Mouse (Mus musculus) lung, adult 18-20 months (tissue): ENCODE results near the gene Rc3h1.
A peak's percentile ranks its signal among the peaks of the same experiment; 100 is the strongest.
"Not testable (repeated sequence)": the region's sequence is repeated elsewhere in the genome, so short reads cannot be mapped to it uniquely, and the experiment has no call there.

Source experiments
- DNase-seq, 2 experiments: peaks; one replicate each; pipeline ENCODE4 v3.0.0; 2022; ENCODE audit warnings: mixed read lengths in 2 of 2

Gene Rc3h1

DNA sequence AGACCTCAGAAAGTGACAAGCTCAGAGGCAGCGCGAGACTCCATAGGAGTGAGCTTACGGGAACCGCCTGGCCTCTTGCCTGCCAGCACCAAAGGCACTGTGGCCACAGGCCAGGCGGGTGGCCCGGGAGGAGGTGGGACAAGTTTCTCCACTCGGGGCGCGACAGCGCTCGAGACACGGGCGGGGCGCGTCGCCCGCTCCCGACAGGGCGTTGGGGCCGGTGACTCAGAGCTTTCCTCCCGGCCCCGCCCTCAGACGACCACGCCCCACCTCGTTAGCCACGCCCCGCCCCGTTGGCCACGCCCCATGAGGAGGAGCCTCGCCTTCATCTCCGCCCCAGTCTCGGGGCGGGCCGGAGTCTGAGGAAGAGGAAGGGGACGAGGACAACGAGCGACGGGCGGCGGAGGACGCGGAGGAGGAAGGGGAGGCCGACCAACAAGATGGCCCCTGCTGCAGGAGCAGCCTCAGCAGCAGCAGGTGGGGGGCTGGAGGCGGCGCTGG, at the start of gene Rc3h1:
Gene Rc3h1, plus strand, starts transcription at position 362 of the 501 bp plus-strand sequence.
- DNase-seq = peak; percentile 96 to 97

- no peak for DNase-seq
Measured at GRCm38 (mm10) chr1:160858132-160858531, 48.1 kb upstream of the Rc3h1 start.

DNA sequence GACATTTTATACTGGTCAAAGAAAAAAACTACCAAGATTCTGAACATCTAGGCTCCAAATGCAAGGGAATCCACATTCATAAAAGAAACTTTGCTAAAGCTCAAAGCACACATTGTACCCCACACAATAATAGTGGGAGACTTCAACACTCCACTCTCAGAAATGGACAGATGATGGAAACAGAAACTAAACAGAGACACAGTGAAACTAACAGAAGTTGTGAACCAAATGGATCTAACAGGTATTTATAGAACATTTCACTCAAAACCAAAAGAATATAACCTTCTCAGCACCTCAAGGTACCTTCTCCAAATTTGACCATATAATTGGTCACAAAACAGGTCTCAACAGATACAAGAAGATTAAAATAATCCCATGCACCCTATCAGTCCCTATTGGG, 46.3 kb upstream of the Rc3h1 start:
- DNase-seq = not testable (repeated sequence)

GRCm38 (mm10) chr1:160861142-160861541, 45.1 kb upstream of the Rc3h1 start:
- DNase-seq = no peak

GRCm38 (mm10) chr1:160861632-160862031, 44.6 kb upstream of the Rc3h1 start:
- no peak for DNase-seq

GRCm38 (mm10) chr1:160863027-160863426, 43.2 kb upstream of the Rc3h1 start:
- DNase-seq = peak in 1 of 2 experiments; percentile 1

DNA sequence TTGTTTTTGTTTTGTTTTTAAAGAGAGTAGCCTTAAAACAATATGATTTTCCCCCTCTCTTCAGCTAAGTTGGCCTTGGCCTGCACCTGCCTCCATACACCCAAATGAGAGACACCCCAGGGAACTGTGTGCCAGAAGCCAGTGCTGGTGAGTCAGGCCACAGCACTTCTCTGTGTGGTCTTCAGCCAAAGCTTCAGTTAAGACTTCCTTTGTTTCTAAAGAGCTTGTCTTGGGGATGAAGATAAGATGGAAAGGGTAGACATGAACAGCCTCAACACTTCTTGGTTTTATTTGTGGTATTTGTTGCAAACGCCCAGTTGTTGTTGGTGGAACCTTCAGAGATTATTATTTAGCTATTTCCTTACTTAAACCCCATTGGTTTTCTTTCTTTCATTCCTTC, 31.5 kb upstream of the Rc3h1 start:
- no peak for DNase-seq

DNA sequence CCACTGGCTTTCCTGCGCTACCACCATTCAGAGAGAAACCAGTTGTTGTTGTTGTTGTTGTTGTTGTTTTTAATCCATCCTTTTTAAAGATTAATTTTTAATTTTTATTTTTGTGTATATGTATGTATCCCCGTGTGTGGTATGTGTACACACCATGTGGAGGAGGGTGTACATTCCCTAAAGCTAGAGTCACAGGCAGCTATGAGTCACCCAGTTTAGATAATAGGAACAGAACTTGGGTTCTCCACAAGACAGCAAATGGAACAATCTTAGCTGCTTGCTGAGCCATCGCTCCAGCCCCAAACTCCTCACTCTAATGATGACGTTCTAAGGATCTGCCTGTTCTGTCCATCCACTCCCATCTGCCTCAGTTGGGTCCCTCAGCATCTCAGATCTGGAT, 29.2 kb upstream of the Rc3h1 start:
- no peak for DNase-seq

DNA sequence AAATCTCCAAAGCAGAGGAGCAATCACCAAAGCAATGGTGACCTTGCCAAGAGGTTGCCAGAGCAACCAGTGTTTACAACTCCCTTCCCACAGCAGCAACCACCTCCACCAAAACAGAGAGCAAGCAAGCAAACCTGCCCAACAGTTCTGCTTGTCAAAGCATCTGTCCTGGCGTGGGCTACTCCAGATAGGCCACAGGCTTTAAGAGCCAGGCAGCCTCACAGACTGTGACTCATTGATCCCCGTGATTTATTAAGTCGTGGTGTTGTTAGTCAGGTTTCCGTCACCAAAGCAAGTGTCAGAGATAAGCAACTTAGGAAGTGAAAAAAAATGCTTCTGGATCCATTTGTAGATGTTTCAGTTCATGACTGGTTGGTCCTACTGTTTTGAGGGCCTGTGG, 27.7 kb upstream of the Rc3h1 start:
- DNase-seq = no peak

DNA sequence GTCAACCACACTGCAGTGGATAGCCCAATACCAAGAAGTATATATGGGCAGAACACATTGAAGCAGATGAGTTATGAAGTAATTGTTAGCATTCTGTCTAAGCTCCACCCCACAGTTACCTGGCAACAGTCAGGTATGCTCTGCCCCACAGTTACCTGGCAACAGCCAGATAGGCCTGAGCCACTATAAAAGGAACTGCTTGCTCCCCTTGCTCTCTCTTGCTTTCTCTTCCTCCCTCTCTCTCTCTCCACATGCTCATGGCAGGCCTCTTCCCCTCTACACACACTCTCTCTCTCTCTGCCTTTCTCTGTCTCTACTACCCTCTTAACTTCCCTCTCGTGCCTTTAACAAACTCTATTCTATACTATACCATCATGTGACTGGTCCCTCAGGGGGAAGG, 24.8 kb upstream of the Rc3h1 start:
- not testable (repeated sequence) for DNase-seq

DNA sequence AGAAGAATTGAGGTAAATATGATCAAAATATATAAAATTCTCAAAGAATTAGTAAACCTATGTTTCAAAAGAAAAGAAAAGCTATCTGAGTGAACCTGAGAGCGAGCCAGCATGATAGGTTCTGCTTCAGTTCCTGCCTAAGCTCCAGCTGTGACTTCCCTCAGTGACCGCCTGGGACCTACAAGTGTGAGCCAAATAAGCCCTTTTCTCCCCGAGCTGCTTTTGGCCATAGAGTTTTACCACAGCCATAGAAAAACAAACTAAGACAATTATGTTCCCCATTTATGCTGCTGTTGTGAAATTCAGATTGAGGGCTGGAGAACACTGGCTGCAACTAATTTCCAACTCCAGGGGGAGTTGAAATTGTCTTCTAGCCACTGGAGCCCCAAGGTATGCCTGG, 24.2 kb upstream of the Rc3h1 start:
- DNase-seq = no peak

- no peak for DNase-seq
Measured at GRCm38 (mm10) chr1:160884273-160884672, 21.9 kb upstream of the Rc3h1 start.

- DNase-seq = no peak
Measured at GRCm38 (mm10) chr1:160884993-160885392, 21.2 kb upstream of the Rc3h1 start.

GRCm38 (mm10) chr1:160899701-160900100, 6.5 kb upstream of the Rc3h1 start:
- no peak for DNase-seq

- DNase-seq = peak in 1 of 2 experiments; percentile 22
Measured at GRCm38 (mm10) chr1:160904047-160904446, 2.2 kb upstream of the Rc3h1 start.

DNA sequence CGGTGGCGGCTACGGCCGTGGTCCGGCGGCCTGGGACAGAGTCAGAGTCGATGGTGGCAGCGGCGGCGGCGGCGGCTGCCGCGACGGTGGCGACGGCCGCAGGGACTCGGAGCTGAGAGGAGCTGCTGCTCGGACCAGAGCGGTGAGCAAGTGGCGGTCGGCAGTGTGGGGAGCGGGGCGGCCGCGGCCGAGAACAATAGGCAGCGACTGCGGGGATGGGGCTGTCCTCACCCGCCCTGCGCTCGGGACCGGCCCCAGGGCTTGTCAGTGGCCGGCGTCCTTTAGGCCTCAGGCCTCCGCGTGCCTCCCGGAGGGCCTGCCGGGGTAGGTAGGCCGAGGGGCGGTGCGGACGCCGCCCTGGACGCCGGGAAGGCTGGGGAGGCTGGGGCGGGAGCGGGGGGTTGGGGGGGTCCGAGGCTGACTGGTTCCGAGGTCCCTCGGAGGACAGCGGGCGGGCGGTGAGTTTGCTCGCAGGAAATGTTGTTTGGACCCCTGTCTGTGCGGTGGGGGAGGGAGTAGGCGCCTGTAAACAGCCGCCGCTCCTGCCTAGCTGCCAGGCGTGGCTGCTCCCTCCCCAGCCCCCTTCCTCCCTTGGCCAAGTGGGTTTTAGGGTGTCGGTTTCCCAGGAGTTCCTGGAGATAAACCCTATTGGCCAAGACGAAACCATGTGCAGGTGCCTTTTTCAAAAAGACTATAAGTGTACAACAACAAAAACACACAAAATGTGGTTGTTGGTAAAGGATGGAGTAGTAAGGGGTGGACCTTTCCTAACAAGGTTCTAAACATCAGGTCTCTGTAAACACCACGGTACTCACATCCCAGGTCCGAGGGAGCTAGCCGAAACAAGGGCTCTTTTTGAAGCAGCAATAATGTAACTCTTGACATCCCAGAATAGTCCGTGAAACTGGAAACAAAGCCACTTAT, 602 bp downstream of the Rc3h1 start:
- peak; percentile 60 to 63 for DNase-seq

- no peak for DNase-seq
Measured at GRCm38 (mm10) chr1:160910176-160910575, 4.0 kb downstream of the Rc3h1 start.

DNA sequence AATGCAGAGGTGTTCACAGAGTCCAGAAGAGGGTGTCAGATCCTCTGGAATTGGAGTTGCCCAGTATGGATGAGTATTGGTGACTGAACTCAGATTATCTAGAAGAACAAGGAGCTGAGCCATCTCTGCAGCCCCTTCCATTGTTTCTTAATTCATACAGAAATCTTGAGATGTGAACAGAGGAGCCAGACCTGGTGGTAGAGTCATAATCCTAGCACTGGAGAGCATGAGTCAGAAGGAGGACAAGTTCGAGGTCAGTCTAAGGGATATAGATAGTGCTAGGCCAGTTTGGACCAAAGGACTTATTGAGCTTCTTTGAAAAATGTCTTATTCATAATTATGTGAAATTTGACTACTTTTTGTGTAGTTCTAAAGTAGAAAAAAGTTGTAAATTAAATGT, 4.6 kb downstream of the Rc3h1 start:
- DNase-seq = no peak

GRCm38 (mm10) chr1:160919383-160919782, 13.2 kb downstream of the Rc3h1 start:
- no peak for DNase-seq

- no peak for DNase-seq
Measured at GRCm38 (mm10) chr1:160921938-160922337, 15.7 kb downstream of the Rc3h1 start.

DNA sequence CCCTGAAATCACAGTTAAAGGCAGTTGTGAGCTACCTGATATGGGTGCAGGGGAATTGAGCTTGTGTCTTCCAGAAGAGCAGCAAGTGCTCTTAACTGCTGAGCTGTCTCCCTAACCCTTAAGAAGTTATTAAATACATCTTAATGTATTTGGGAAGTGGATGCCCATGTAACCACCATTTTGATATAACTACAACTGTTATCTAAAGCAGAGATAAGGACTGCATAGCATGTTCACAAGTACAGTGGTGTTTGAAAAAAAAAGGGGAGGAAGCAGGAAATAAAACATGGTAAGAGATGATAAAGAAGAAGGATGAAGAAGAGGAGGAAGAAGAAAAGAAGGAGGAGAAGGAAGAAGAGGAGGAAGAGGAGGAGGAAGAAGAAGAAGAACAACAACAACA, 25.1 kb downstream of the Rc3h1 start:
- DNase-seq = no peak

DNA sequence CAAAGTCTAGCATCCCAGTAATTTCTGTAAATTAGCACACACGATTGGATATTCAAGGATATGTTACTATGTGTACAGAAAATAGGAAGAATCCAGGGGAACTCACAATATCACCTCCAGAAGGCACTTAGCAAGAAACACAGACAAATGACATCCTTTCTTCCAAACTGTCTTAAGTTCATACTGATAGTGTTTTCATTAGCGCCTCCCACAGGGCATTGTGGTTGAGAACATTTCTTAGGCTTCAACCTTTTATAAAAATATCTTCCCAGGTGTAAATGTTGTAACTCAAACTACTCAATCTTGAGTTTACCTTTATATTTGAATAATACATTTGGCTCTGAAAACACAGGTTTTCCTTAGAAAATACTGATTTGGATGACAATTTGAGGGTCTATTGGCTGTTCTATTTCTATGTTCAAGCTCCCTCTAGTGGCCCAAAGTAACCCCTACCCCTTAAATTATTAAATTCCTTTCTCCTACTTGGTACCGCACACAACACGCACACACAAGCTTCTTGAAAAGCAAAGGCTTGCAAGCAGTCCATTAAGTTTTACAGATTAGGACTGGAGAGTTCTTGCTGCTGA, 27.8 kb downstream of the Rc3h1 start:
- peak in 1 of 2 experiments; percentile 10 for DNase-seq

DNA sequence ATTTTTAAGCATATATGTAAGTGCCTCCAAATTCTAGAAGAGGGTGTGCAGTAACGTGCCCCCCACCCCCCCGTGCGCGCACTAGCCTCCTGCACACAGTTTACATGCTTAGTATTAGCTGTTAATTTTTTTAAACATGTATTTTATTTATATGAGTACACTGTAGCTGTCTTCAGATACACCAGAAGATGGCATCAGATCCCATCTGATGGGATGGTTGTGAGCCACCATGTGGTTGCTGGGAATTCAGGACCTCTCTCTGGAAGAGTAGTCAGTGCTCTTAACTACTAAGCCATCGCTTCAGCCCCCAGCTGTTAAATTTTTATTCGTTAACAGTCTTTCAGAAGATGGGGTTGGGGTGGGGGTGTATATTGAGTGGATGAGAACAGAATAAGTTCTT, 29.3 kb downstream of the Rc3h1 start:
- DNase-seq = no peak

- no peak for DNase-seq
Measured at GRCm38 (mm10) chr1:160963199-160963598, 57.0 kb downstream of the Rc3h1 start.
